26 mouse cellular contexts compared by ENCODE assay signal in the genomic region with DNA sequence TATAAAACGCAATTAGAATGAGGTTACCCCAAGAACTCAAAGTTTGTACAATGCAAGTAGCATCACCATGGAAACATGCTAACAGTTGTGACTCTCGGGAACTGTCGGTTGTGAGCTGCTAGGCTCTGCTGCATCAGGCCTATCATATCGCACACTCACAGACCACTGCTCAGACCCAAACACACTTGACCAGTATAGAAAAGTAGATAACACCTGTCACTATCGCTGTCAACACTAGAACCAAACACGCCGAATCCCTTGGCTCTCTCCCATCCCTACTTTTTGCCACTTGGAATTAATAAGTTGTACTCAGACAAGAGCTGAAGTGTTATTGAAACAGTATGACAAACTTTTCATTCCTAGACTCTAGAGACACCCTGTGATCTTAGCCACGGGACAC. TPM values are rescaled to one million over a fixed set of nuclear protein-coding genes. Genes with fewer than 3 reads are reported as not detected.
DNase-seq lines count a peak whose midpoint lies in the region; ATAC-seq and TF ChIP-seq lines count a peak whose summit lies in the region.
"Had no signal": no experiment of that assay in that cellular context is flagged by ENCODE, and none has a peak within 500 bp of the region (broad histone marks: within the 10 kb centered on the region; RNA-seq: fewer than 3 reads in every experiment).

No protein-coding gene starts in this region.

- no peak overlapping the region for H3K4me2 ChIP-seq in lung, embryonic 14.5 days
- peak overlapping the region; percentile 32 for H3K4me2 ChIP-seq in heart, embryonic 16.5 days (ENCODE audit: low read depth, low read length)
- H3K4me2 ChIP-seq: embryonic facial prominence, embryonic 13.5 days; forebrain, embryonic 12.5 days; midbrain, embryonic 13.5 days; neural tube, embryonic 12.5 days had no signal

- peaks cover 2% of the 10 kb centered on the region for H3K4me1 ChIP-seq in lung, embryonic 14.5 days (ENCODE audit: insufficient read depth)
- no peaks in the 10 kb centered on the region for H3K4me1 ChIP-seq in lung, adult 2 months (ENCODE audit: control insufficient read depth, insufficient read depth, low read length)
- peaks cover 53% of the 10 kb centered on the region for H3K4me1 ChIP-seq in heart, embryonic 10.5 days
- peaks cover 7% of the 10 kb centered on the region; the same call in 1 of the 2 replicates for H3K4me1 ChIP-seq in heart, embryonic 16.5 days (ENCODE audit: control insufficient read depth, insufficient read depth, low read length)
- H3K4me1 ChIP-seq: megakaryocyte, embryonic 14.5 days had no signal

- no peak for TF ChIP-seq POLR2A in lung, adult 2 months (IDR thresholded peaks at IDR 0.05; ENCODE audit: borderline replicate concordance, extremely low read depth, low read depth, low read length)

- TF ChIP-seq CTCF in lung, embryonic 14.5 days (IDR thresholded peaks at IDR 0.05; ENCODE audit: low read depth): no peak
- no peak for TF ChIP-seq CTCF in lung, adult 2 months (IDR thresholded peaks at IDR 0.05; ENCODE audit: insufficient read depth, low read length)

- peak; percentile 46 for DNase-seq in lung, embryonic 14.5 days
- DNase-seq in lung, adult 2 months: no peak
- DNase-seq in heart, embryonic 10.5 days (ENCODE audit: low spot score): peak; percentile 88
- no peak for DNase-seq in adrenal gland, postnatal 14 days
- no peak for DNase-seq in testis, postnatal 14 days (ENCODE audit: low spot score)
- DNase-seq: adrenal gland, postnatal 25 days; cerebellum, adult 11 months; cerebellum, postnatal 10 days; gastrocnemius, postnatal 36 days; layer of hippocampus, adult 9-11 months; left cerebral cortex, postnatal 4 days; liver, postnatal 0 days; lung, postnatal 36 days; retina, postnatal 1 day; thymus, postnatal 14 days had no signal

- H3K27ac ChIP-seq in lung, embryonic 14.5 days (ENCODE audit: low read depth): no peak overlapping the region
- H3K27ac ChIP-seq in heart, embryonic 10.5 days: no peak overlapping the region
- H3K27ac ChIP-seq in heart, embryonic 16.5 days (ENCODE audit: low read length): no peak overlapping the region; the same call in 1 of the 2 replicates
- H3K27ac ChIP-seq: embryonic facial prominence, embryonic 13.5 days; forebrain, embryonic 12.5 days; left cerebral cortex, adult 2 months; midbrain, embryonic 13.5 days; neural tube, embryonic 12.5 days had no signal

- no peaks in the 10 kb centered on the region for H3K27me3 ChIP-seq in lung, embryonic 14.5 days (ENCODE audit: insufficient read depth, low read length)
- H3K27me3 ChIP-seq in heart, embryonic 10.5 days (ENCODE audit: insufficient read depth, poor library complexity, severe bottlenecking): no peaks in the 10 kb centered on the region
- peaks cover 2% of the 10 kb centered on the region; the same call in 1 of the 2 replicates for H3K27me3 ChIP-seq in heart, embryonic 16.5 days (ENCODE audit: control insufficient read depth, insufficient read depth, low read length)
- H3K27me3 ChIP-seq: embryonic facial prominence, embryonic 13.5 days; megakaryocyte, embryonic 14.5 days; midbrain, embryonic 13.5 days; neural tube, embryonic 12.5 days had no signal

- H3K9me3 ChIP-seq in lung, embryonic 14.5 days (ENCODE audit: low read depth, low read length): no peaks in the 10 kb centered on the region
- H3K9me3 ChIP-seq in heart, embryonic 10.5 days: no peaks in the 10 kb centered on the region
- H3K9me3 ChIP-seq in heart, embryonic 16.5 days (replicated peaks; ENCODE audit: control insufficient read depth, low read length): no peaks in the 10 kb centered on the region
- H3K9me3 ChIP-seq: embryonic facial prominence, embryonic 13.5 days; forebrain, embryonic 12.5 days; midbrain, embryonic 13.5 days; neural tube, embryonic 12.5 days had no signal

- H3K36me3 ChIP-seq in lung, embryonic 14.5 days (ENCODE audit: insufficient read depth): no peaks in the 10 kb centered on the region
- no peaks in the 10 kb centered on the region for H3K36me3 ChIP-seq in heart, embryonic 10.5 days
- H3K36me3 ChIP-seq in heart, embryonic 16.5 days (ENCODE audit: control insufficient read depth, insufficient read depth): no peaks in the 10 kb centered on the region
- H3K36me3 ChIP-seq: embryonic facial prominence, embryonic 13.5 days; forebrain, embryonic 12.5 days; midbrain, embryonic 13.5 days; neural tube, embryonic 12.5 days had no signal

- H3K4me3 ChIP-seq in lung, embryonic 14.5 days (ENCODE audit: low read depth, low read length): no peak overlapping the region
- no peak overlapping the region for H3K4me3 ChIP-seq in lung, adult 2 months (replicated peaks; ENCODE audit: extremely low read depth, low read depth, low read length)
- H3K4me3 ChIP-seq in heart, embryonic 10.5 days: no peak overlapping the region
- H3K4me3 ChIP-seq in heart, embryonic 16.5 days (ENCODE audit: low read length): no peak overlapping the region
- H3K4me3 ChIP-seq: embryonic facial prominence, embryonic 13.5 days; erythroblast, embryonic 14.5 days; forebrain, embryonic 12.5 days; left cerebral cortex, adult 2 months; megakaryocyte, embryonic 14.5 days; midbrain, embryonic 13.5 days; neural tube, embryonic 12.5 days had no signal

- peak; percentile 23; the same call in 1 of the 2 replicates for ATAC-seq in lung, embryonic 14.5 days (ENCODE audit: insufficient read depth)
- ATAC-seq in heart, embryonic 16.5 days (replicated peaks; ENCODE audit: extremely low read depth, insufficient read depth, low FRiP score): peak; percentile 84
- no peak for ATAC-seq in cerebellum, adult (ENCODE audit: insufficient number of reproducible peaks, low FRiP score, low TSS enrichment)
- ATAC-seq: CD4-positive, CD25-positive, alpha-beta regulatory T cell, adult 4 months; intestine, postnatal 0 days; liver, postnatal 0 days; midbrain, embryonic 13.5 days had no signal

- WGBS in lung, embryonic 14.5 days: 23% methylated on average over 8 of the region's 8 CpGs
- 42% methylated on average over 8 of the region's 8 CpGs for WGBS in lung, adult 2 months
- WGBS in heart, embryonic 10.5 days: 32% methylated on average over 8 of the region's 8 CpGs
- 27% methylated on average over 8 of the region's 8 CpGs for WGBS in heart, embryonic 16.5 days

- no peak overlapping the region for H3K9ac ChIP-seq in lung, embryonic 14.5 days
- H3K9ac ChIP-seq in heart, embryonic 16.5 days (ENCODE audit: low read length): no peak overlapping the region
- H3K9ac ChIP-seq: embryonic facial prominence, embryonic 13.5 days; forebrain, embryonic 12.5 days; liver, postnatal 0 days; midbrain, embryonic 13.5 days; neural tube, embryonic 12.5 days had no signal

RNA-seq across cellular contexts. Expression of gene Mpped2, which starts 40.9 kb away (rescaled TPM):
- 31.1 and 33.3 TPM in 2 replicates for polyA plus RNA-seq in lung, embryonic 14.5 days (2014; fragmentation: Nextera tagmentation; extraction: Ambion mirVana)
- polyA plus RNA-seq in lung, adult 2 months (2012; rRNA removed): 2.4 and 2.7 TPM in 2 replicates
- 130 and 173 TPM in 2 replicates for polyA plus RNA-seq in heart, embryonic 10.5 days (2016; fragmentation: Nextera tagmentation; extraction: Ambion mirVana)
- 33.9 and 38.8 TPM in 2 replicates for polyA plus RNA-seq in heart, embryonic 16.5 days (2015; fragmentation: Nextera tagmentation; extraction: Ambion mirVana)
- total RNA-seq in adrenal gland, postnatal 14 days (2021): 28.2 and 35.6 TPM in 2 replicates
- polyA plus RNA-seq: CD4-positive, CD25-positive, alpha-beta regulatory T cell, adult 4 months; erythroblast, embryonic 14.5 days had no signal

Comparison
In these comparisons a context has a peak if more than half of its experiments do, and no peak if none do; other contexts are left out.
1. DNase-seq: peak in lung, embryonic 14.5 days (single experiment) and heart, embryonic 10.5 days (single experiment); none in lung, adult 2 months (single experiment), adrenal gland, postnatal 14 days (single experiment) and testis, postnatal 14 days (single experiment).